Mouse (Mus musculus) spleen, adult 2 months (tissue): ENCODE data around the gene Anapc11. TPM values are rescaled to one million over a fixed set of nuclear protein-coding genes. Genes with fewer than 3 reads are reported as not detected.

Experiments used
- DNase-seq, 2 experiments: peaks; one replicate each; pipeline versions ENCODE4 v3.0.0 to v3.0.0-alpha.2; 2012 to 2021; ENCODE audit warnings: low spot score in 2 of 2, low read depth in 1 of 2
- H3K27ac ChIP-seq: fragments of 200-500 bp; 2 replicates; pipeline ENCODE4 v1.5.1; 2012; ENCODE audit warnings: low read length, inconsistent platforms; ENCODE audit not compliant: insufficient read depth
- H3K27me3 ChIP-seq: fragments of 200-500 bp; 2 replicates; pipeline ENCODE4 v1.6.1; 2012; ENCODE audit warnings: mild to moderate bottlenecking, moderate library complexity, low read length, inconsistent platforms; ENCODE audit not compliant: control insufficient read depth, insufficient read depth
- H3K36me3 ChIP-seq: fragments of 200-500 bp; 2 replicates; pipeline ENCODE4 v1.6.1; 2012; ENCODE audit warnings: mild to moderate bottlenecking, low read length, inconsistent platforms; ENCODE audit not compliant: control insufficient read depth, insufficient read depth
- H3K4me1 ChIP-seq: fragments of 200-500 bp; 2 replicates; pipeline ENCODE4 v1.6.1; 2011; ENCODE audit warnings: inconsistent platforms; ENCODE audit not compliant: control insufficient read depth, insufficient read depth, insufficient read length
- H3K4me3 ChIP-seq: fragments of 200-500 bp; 2 replicates; pipeline ENCODE4 v1.5.1; 2011; ENCODE audit warnings: mild to moderate bottlenecking, inconsistent platforms; ENCODE audit not compliant: insufficient read depth, insufficient read length; ENCODE audit errors: extremely low read depth
- CTCF ChIP-seq: fragments of 200-500 bp; IDR thresholded peaks from 2 replicates; pipeline ENCODE4 v1.5.1; 2011; ENCODE audit warnings: mild to moderate bottlenecking, inconsistent platforms; ENCODE audit not compliant: insufficient read depth, insufficient read length, insufficient replicate concordance; ENCODE audit errors: extremely low read depth
- POLR2A ChIP-seq: fragments of 200-500 bp; IDR thresholded peaks from 2 replicates; pipeline ENCODE4 v1.6.1; 2011; ENCODE audit warnings: low read depth, low read length, inconsistent platforms
- WGBS: fragments of 180-500 bp; shearing (Covaris S2); methylation state at CpG from one replicate; pipeline ENCODE4 v1.1.7; 2018; 5-methylcytosine and 5-hydroxymethylcytosine counted together
- polyA plus RNA-seq: library from polyadenylated mRNA; depleted of rRNA; stranded (reverse); fragments of >200 nt; gene quantifications from 2 replicates; pipeline ENCODE4 v1.2.3, GENCODE M21; 2012; rRNA removed

Gene Anapc11
- polyA plus RNA-seq, 1 experiment: 80.1 TPM

DNA sequence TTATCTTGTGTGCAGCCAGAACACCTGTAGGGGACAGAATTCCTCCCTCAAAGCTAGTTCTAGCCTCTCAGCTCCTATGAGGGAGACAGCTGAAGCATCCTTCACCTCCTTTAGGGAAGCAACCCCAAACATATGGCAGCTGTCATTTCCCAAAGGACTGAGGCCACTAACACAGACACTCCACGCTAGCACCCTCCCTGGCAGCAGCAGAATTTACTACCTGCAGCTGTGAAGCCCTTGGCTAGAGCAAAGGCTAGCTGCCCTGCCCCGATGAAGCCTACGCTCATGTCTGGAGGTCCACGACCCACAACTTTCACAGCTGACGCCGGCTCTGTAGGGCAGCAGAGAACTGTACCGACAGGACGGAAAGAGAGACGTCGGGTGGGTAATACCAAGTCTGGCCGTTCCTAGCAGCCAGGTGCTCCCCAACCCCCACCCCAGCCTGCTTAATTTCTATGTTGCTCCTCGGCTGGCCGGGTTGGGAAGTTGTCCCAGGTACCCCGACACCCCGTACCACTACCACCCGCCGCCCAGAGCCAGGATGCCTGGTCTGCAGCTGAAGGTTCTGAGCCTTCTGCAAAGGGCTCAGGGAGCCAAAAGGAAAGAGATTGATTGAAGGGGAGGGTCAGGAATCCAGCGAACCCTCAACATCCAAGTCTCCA lies 44.8 kb downstream of the Anapc11 start:
- Histone ChIP-seq H3K36me3 (no peaks in the 10 kb centered on the region), H3K4me3 (peak overlapping the region; percentile 60), H3K4me1 (peaks cover 9% of the 10 kb centered on the region; the same call in 1 of the 2 replicates), H3K27me3 (no peaks in the 10 kb centered on the region), H3K27ac (no peak overlapping the region)
- 2% methylated on average over 18 of the region's 18 CpGs for WGBS
- no peak for DNase-seq
- TF ChIP-seq POLR2A: no peak
- TF ChIP-seq CTCF: no peak

- TF ChIP-seq POLR2A (no peak), CTCF (no peak)
- WGBS: under 1% methylated on average over 15 of the region's 15 CpGs
- Histone ChIP-seq H3K36me3 (no peaks in the 10 kb centered on the region), H3K27ac (no peak within 1 kb of the TSS), H3K27me3 (no peaks in the 10 kb centered on the region), H3K4me3 (peak within 1 kb of the TSS; percentile 60), H3K4me1 (peaks cover 12% of the 10 kb centered on the region)
- DNase-seq: peak; percentile 73 to 92
Measured at GRCm38 (mm10) chr11:120643601-120643987, 45.4 kb downstream of the Anapc11 start, which contains the start of gene Pycr1. Gene Pycr1 (minus strand): TSS chr11:120643769.

- Histone ChIP-seq H3K27ac (no peak overlapping the region), H3K27me3 (no peaks in the 10 kb centered on the region), H3K4me3 (peak overlapping the region; percentile 38), H3K36me3 (no peaks in the 10 kb centered on the region), H3K4me1 (peaks cover 12% of the 10 kb centered on the region)
- TF ChIP-seq POLR2A (no peak), CTCF (no peak)
- DNase-seq: no peak
- WGBS: 85% methylated on average over 35 of the region's 35 CpGs
Measured at GRCm38 (mm10) chr11:120647047-120647830, 49.0 kb downstream of the Anapc11 start.

GRCm38 (mm10) chr11:120648001-120648476 lies 49.8 kb downstream of the Anapc11 start, which contains the start of gene Myadml2:
Gene Myadml2 (minus strand): TSS chr11:120648158.
- TF ChIP-seq CTCF: no peak
- TF ChIP-seq POLR2A: no peak

GRCm38 (mm10) chr11:120651872-120652271 lies 53.7 kb downstream of the Anapc11 start:
- H3K27ac ChIP-seq: no peak overlapping the region
- peaks cover 7% of the 10 kb centered on the region for H3K4me1 ChIP-seq
- 0 out of 2 replicates have a peak, but pooled peaks cover 2% of the 10 kb centered on the region for H3K27me3 ChIP-seq
- DNase-seq: no peak
- TF ChIP-seq CTCF (no peak), POLR2A (no peak)
- no peak overlapping the region for H3K4me3 ChIP-seq
- 90% methylated on average over 3 of the region's 3 CpGs for WGBS
- H3K36me3 ChIP-seq: no peaks in the 10 kb centered on the region

More at GRCm38 (mm10) chr11:120648001-120648476, 49.8 kb downstream of the Anapc11 start, which contains the start of gene Myadml2:
- Histone ChIP-seq H3K4me3 (peak within 1 kb of the TSS; percentile 38), H3K27ac (peak within 1 kb of the TSS; percentile 32; the same call in 1 of the 2 replicates), H3K36me3 (no peaks in the 10 kb centered on the region), H3K27me3 (no peaks in the 10 kb centered on the region), H3K4me1 (peaks cover 8% of the 10 kb centered on the region)
- DNase-seq: no peak
- WGBS: 5% methylated on average over 13 of the region's 13 CpGs

DNA sequence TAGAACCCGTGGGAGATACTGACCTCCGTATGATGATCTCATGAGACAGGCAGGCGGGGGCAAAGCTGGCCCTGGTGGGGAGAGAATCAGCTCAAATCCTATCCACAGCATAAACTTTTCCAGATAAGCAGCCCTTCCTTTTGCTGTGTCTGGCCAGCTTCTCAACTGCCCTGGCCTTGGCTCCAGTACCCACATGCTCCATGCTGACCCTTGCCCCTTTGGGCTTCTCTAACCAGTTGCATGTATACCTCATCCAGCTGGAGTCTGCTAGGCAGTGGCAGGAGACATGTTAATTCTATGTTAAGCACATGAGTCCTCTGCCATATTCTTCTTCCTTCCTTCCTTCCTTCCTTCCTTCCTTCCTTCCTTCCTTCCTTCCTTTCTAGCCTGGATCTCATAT lies 56.5 kb downstream of the Anapc11 start:
- no peaks in the 10 kb centered on the region for H3K36me3 ChIP-seq
- H3K4me3 ChIP-seq: no peak overlapping the region
- no peak for DNase-seq
- TF ChIP-seq CTCF (no peak), POLR2A (no peak)
- peaks cover 1% of the 10 kb centered on the region; the same call in 1 of the 2 replicates for H3K4me1 ChIP-seq
- H3K27me3 ChIP-seq: peaks cover 13% of the 10 kb centered on the region
- WGBS: 80% methylated on average over 3 of the region's 3 CpGs
- no peak overlapping the region for H3K27ac ChIP-seq

DNA sequence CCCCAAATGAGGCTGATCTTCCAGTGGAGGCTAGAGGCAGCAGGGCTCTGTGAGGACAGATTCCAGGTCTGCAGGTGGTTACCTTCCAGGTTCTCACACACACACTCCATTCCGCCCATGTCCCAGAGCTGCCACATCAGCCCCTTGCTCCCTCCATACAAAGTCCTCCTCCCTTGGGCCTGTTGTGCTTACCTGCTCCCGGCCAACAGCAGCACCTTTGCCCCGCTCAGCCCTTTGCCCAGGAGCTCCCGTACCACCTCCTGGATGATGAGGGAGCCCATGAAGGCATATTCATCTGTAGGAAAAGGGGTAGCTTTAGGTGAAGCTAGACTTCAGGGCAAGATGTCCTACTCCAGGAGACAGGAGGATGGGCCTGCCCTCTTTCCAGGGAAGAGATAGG lies 59.1 kb downstream of the Anapc11 start:
- no peak for TF ChIP-seq CTCF
- no peak for TF ChIP-seq POLR2A
- WGBS: 84% methylated on average over 4 of the region's 4 CpGs
- Histone ChIP-seq H3K27ac (no peak overlapping the region), H3K4me1 (peaks cover 15% of the 10 kb centered on the region; the same call in 1 of the 2 replicates), H3K36me3 (no peaks in the 10 kb centered on the region), H3K4me3 (no peak overlapping the region), H3K27me3 (peaks cover 31% of the 10 kb centered on the region)
- DNase-seq: no peak

Other genes starting within 250 kb of the Anapc11 start
- 951 and 978 TPM in 2 replicates for gene Actg1, start 249.9 kb upstream of the Anapc11 start, polyA plus RNA-seq
- 0.08 TPM in 1 of 2 replicates, not detected in the other for gene Fscn2, start 236.9 kb upstream of the Anapc11 start, polyA plus RNA-seq
- gene Faap100, start 219.7 kb upstream of the Anapc11 start, polyA plus RNA-seq: 36.5 and 53.8 TPM in 2 replicates
- 25.3 and 31.0 TPM in 2 replicates for gene Nploc4, start 160.7 kb upstream of the Anapc11 start, polyA plus RNA-seq
- gene Tspan10, start 155.8 kb upstream of the Anapc11 start, polyA plus RNA-seq: 7.9 and 9.1 TPM in 2 replicates
- 0.14 and 0.35 TPM in 2 replicates for gene Pde6g, start 144.9 kb upstream of the Anapc11 start, polyA plus RNA-seq
- 9.1 and 11.0 TPM in 2 replicates for gene Oxld1, start 140.4 kb upstream of the Anapc11 start, polyA plus RNA-seq
- 11.2 TPM in 2 replicates for gene Ccdc137, start 140.3 kb upstream of the Anapc11 start, polyA plus RNA-seq
- 13.2 and 14.4 TPM in 2 replicates for gene Arl16, start 130.8 kb upstream of the Anapc11 start, polyA plus RNA-seq
- gene Mrpl12, start 113.8 kb upstream of the Anapc11 start, polyA plus RNA-seq: 55.1 and 55.7 TPM in 2 replicates
- 36.5 and 48.1 TPM in 2 replicates for gene Slc25a10, start 106.6 kb upstream of the Anapc11 start, polyA plus RNA-seq
- gene Gcgr, start 67.7 kb upstream of the Anapc11 start, polyA plus RNA-seq: 0.30 and 0.36 TPM in 2 replicates
- gene Mcrip1, start 48.7 kb upstream of the Anapc11 start, polyA plus RNA-seq: 79.9 and 99.4 TPM in 2 replicates
- not detected in 2 replicates for gene Ppp1r27, start 47.3 kb upstream of the Anapc11 start, polyA plus RNA-seq
- 76.8 and 79.2 TPM in 2 replicates for gene P4hb, start 25.2 kb upstream of the Anapc11 start, polyA plus RNA-seq
- gene Arhgdia, start 16.8 kb upstream of the Anapc11 start, polyA plus RNA-seq: 620 and 856 TPM in 2 replicates
- 22.1 and 27.2 TPM in 2 replicates for gene Alyref, start 56 bp upstream of the Anapc11 start, polyA plus RNA-seq
- gene Npb, start 10.1 kb downstream of the Anapc11 start, polyA plus RNA-seq: 4.4 and 5.5 TPM in 2 replicates
- 139 and 165 TPM in 2 replicates for gene Pcyt2, start 19.5 kb downstream of the Anapc11 start, polyA plus RNA-seq
- gene Sirt7, start 26.8 kb downstream of the Anapc11 start, polyA plus RNA-seq: 119 and 139 TPM in 2 replicates
- gene Mafg, start 35.2 kb downstream of the Anapc11 start, polyA plus RNA-seq: 29.9 and 31.3 TPM in 2 replicates
- 7.5 and 8.7 TPM in 2 replicates for gene Pycr1, start 45.3 kb downstream of the Anapc11 start, polyA plus RNA-seq
- gene Myadml2, start 49.7 kb downstream of the Anapc11 start, polyA plus RNA-seq: 0.83 and 1.5 TPM in 2 replicates
- 0.08 and 0.38 TPM in 2 replicates for gene Notum, start 62.8 kb downstream of the Anapc11 start, polyA plus RNA-seq
- gene Aspscr1, start 74.6 kb downstream of the Anapc11 start, polyA plus RNA-seq: 84.5 and 89.1 TPM in 2 replicates
- 44.1 and 52.2 TPM in 2 replicates for gene Cenpx, start 115.3 kb downstream of the Anapc11 start, polyA plus RNA-seq
- 33.5 and 34.9 TPM in 2 replicates for gene Lrrc45, start 115.5 kb downstream of the Anapc11 start, polyA plus RNA-seq
- 3.0 and 4.9 TPM in 2 replicates for gene Rac3, start 123.0 kb downstream of the Anapc11 start, polyA plus RNA-seq
- gene Dcxr, start 128.9 kb downstream of the Anapc11 start, polyA plus RNA-seq: 39.1 and 49.3 TPM in 2 replicates
- gene Cbr2, start 133.7 kb downstream of the Anapc11 start, polyA plus RNA-seq: 5.3 and 5.8 TPM in 2 replicates
- 0.67 and 0.84 TPM in 2 replicates for gene Hmga1b, start 164.4 kb downstream of the Anapc11 start, polyA plus RNA-seq
- 27.5 and 32.9 TPM in 2 replicates for gene Rfng, start 185.8 kb downstream of the Anapc11 start, polyA plus RNA-seq
- gene Gps1, start 185.9 kb downstream of the Anapc11 start, polyA plus RNA-seq: 84.9 and 88.9 TPM in 2 replicates
- gene Dus1l, start 198.0 kb downstream of the Anapc11 start, polyA plus RNA-seq: 35.0 and 39.4 TPM in 2 replicates
- gene Fasn, start 226.1 kb downstream of the Anapc11 start, polyA plus RNA-seq: 151 and 179 TPM in 2 replicates